Mouse (Mus musculus) heart, embryonic 16.5 days (tissue): Measurements from ENCODE around the gene Notch2. TPM values are rescaled to one million over a fixed set of nuclear protein-coding genes. Genes with fewer than 3 reads are reported as not detected.

Experiments used
- ATAC-seq: fragments of 200-750 bp; cut with Nextera tagmentation; replicated peaks from 2 replicates; pipeline ENCODE4 v1.8.0; 2017; ENCODE audit warnings: moderate number of reproducible peaks; ENCODE audit not compliant: insufficient read depth, low FRiP score; ENCODE audit errors: extremely low read depth
- H3K27ac ChIP-seq: fragments of 300-500 bp; sonication (generic); 2 replicates; pipeline ENCODE4 v1.5.1; 2014; ENCODE audit warnings: mild to moderate bottlenecking, low read length, control low read depth, moderate library complexity
- H3K27me3 ChIP-seq: fragments of 300-500 bp; sonication (generic); 2 replicates; pipeline ENCODE4 v1.6.1; 2014; ENCODE audit warnings: low read length, mixed read lengths; ENCODE audit not compliant: control insufficient read depth, insufficient read depth
- H3K36me3 ChIP-seq: fragments of 300-500 bp; sonication (generic); 2 replicates; pipeline ENCODE4 v1.6.1; 2014; ENCODE audit not compliant: control insufficient read depth, insufficient read depth
- H3K4me1 ChIP-seq: fragments of 300-500 bp; sonication (generic); 2 replicates; pipeline ENCODE4 v1.6.1; 2014; ENCODE audit warnings: low read length, mixed read lengths; ENCODE audit not compliant: control insufficient read depth, insufficient read depth
- H3K4me2 ChIP-seq: fragments of 300-500 bp; sonication (generic); 2 replicates; pipeline ENCODE4 v1.6.1; 2014; ENCODE audit warnings: low read depth, mild to moderate bottlenecking, control low read depth, low read length
- H3K4me3 ChIP-seq: fragments of 300-500 bp; sonication (generic); 2 replicates; pipeline ENCODE4 v1.5.1; 2014; ENCODE audit warnings: mild to moderate bottlenecking, control low read depth, low read length
- H3K9ac ChIP-seq: fragments of 300-500 bp; sonication (generic); 2 replicates; pipeline ENCODE4 v1.6.1; 2014; ENCODE audit warnings: low read length, control low read depth
- H3K9me3 ChIP-seq: fragments of 300-500 bp; sonication (generic); replicated peaks from 2 replicates; pipeline ENCODE4 v1.6.1; 2016; ENCODE audit warnings: low read length; ENCODE audit not compliant: control insufficient read depth
- WGBS: fragments of 180-500 bp; shearing (Covaris S2); extraction: QIAGEN DNeasy Blood & Tissue Kit; methylation state at CpG from one replicate; pipeline ENCODE4 v1.1.7; 2014; 5-methylcytosine and 5-hydroxymethylcytosine counted together
- polyA plus RNA-seq: library from polyadenylated mRNA; unstranded; fragments of >200 nt; fragmentation: Nextera tagmentation; extraction: Ambion mirVana; gene quantifications from 2 replicates; pipeline ENCODE4 v1.2.1, GENCODE M21; 2015

The Notch2 gene
- polyA plus RNA-seq, 1 experiment from 2014 or later: 10.5 TPM

DNA sequence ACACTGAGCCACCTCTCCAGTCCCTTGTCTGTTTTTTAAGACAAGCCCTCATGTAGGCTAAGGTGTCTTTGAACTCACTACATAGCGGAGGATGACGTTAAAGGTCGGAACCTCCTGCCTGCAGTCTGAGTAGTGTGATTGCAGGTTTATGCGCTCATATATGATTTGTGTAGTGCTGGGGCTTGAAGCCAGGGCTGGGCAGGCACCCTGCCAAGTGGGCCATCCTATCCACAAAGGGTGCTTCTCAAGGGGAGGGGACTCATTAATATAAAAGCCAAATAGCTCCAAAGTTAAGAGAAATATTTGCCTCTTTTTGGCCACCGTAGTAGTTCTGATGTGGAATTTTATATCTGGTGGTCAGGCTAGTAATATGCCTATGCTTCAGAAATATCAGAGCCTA lies 22.8 kb upstream of the Notch2 start:
- Histone ChIP-seq H3K4me1 (no peaks in the 10 kb centered on the region), H3K27ac (no peak overlapping the region), H3K4me3 (no peak overlapping the region), H3K9me3 (no peaks in the 10 kb centered on the region), H3K27me3 (no peaks in the 10 kb centered on the region), H3K4me2 (no peak overlapping the region), H3K9ac (no peak overlapping the region), H3K36me3 (no peaks in the 10 kb centered on the region)
- 84% methylated on average over 5 of the region's 5 CpGs for WGBS
- no peak for ATAC-seq

DNA sequence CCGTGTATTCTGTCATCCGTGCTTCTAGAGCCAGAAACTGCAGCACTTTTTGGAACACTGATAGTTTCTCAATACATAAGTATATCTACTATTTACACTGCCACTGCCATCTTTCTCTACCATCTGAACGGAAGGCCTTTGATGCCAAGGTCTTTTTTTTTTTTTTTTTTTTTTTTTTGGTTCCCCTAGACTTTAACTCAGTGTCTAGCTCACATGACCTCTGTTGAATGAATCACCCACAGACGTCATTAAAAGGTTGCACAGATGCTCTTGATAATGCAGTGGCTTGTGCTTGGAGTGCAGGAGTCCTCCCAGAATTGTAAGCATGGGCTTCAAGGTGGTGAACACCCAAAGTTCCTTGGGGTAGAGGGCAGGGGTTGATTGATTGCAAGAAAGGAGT lies 21.0 kb upstream of the Notch2 start:
- Histone ChIP-seq H3K4me2 (no peak overlapping the region), H3K9ac (no peak overlapping the region), H3K36me3 (no peaks in the 10 kb centered on the region), H3K27me3 (no peaks in the 10 kb centered on the region), H3K9me3 (no peaks in the 10 kb centered on the region), H3K4me3 (no peak overlapping the region), H3K27ac (no peak overlapping the region), H3K4me1 (no peaks in the 10 kb centered on the region)
- 75% methylated on average over 4 of the region's 4 CpGs for WGBS
- no peak for ATAC-seq

DNA sequence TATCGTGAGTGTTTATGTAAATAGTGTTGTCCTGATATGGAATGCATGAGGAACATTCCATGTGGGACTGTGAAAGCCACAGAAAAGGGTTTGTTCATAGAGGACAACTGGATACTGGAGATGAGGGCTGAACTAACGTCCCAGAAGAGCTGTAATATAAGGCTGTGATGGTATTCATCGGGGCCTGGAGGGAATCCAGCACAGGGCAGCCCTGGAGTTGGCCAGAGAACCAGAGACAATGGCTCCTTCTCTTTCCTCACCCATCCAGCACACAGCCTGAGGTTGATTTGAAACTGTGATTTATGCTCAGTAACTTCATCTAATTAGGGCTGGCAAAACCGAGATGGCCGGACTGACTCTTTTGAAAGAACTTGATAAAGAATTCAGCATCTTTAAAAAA lies 20.1 kb upstream of the Notch2 start:
- Histone ChIP-seq H3K27ac (no peak overlapping the region), H3K4me1 (no peaks in the 10 kb centered on the region), H3K9ac (no peak overlapping the region), H3K36me3 (no peaks in the 10 kb centered on the region), H3K27me3 (no peaks in the 10 kb centered on the region), H3K9me3 (no peaks in the 10 kb centered on the region), H3K4me2 (no peak overlapping the region), H3K4me3 (no peak overlapping the region)
- WGBS: 52% methylated on average over 5 of the region's 5 CpGs
- ATAC-seq: no peak

DNA sequence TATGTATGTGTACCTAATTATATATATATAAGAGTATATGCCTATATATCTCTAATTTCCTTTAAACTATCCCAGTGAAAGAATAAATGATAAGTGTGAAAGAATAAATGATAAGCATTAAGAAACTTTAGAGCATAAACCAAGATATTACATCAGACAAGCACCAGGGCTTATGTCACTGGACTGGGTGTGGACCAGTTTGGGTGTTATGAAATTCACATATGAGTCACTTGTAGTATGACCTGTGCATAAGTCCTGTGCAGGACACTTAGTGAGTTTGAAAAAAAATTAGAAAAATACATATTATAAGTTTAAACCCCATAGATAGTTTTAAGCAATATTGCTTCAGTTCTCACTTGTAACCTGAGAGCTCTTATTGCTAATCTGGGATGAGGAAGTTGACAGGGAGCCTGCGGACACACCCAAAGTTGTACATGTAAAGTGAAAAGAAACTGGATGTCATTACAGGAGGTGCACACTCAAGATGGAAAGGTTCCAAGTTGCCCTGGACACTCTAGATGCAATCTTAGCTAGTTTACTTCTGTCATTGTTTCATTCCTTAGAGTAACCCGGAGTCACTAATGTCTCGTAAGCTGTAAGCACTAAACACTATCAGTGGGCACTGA lies 19.3 kb upstream of the Notch2 start:
- no peak overlapping the region for H3K4me2 ChIP-seq
- H3K27ac ChIP-seq: no peak overlapping the region
- H3K36me3 ChIP-seq: no peaks in the 10 kb centered on the region
- no peaks in the 10 kb centered on the region for H3K9me3 ChIP-seq
- no peak overlapping the region for H3K4me3 ChIP-seq
- no peaks in the 10 kb centered on the region for H3K27me3 ChIP-seq
- H3K9ac ChIP-seq: no peak overlapping the region
- no peaks in the 10 kb centered on the region for H3K4me1 ChIP-seq
- 81% methylated on average over 3 of the region's 3 CpGs for WGBS
- no peak for ATAC-seq

DNA sequence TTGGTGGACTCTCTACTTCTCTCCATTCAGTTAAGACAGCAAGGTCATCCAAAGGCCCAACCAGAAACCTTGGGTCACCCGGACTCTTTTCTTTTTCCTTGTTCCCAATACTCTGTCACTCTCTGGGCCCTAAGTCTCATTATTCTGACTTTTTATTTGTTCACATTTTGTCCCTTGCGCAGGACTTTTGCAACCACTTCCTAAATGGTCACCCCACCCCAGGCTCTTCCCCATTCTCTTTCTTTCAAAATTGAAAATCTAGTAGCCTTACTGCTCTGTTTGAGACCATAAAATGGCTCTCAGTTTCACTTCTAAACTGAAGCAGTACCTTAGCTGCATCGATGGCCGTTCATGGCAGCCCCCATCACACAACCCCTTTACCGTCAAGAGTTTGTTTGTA lies 18.5 kb upstream of the Notch2 start:
- Histone ChIP-seq H3K4me1 (no peaks in the 10 kb centered on the region), H3K4me2 (no peak overlapping the region), H3K27me3 (no peaks in the 10 kb centered on the region), H3K27ac (no peak overlapping the region), H3K9me3 (no peaks in the 10 kb centered on the region), H3K4me3 (no peak overlapping the region), H3K36me3 (no peaks in the 10 kb centered on the region), H3K9ac (no peak overlapping the region)
- WGBS: 86% methylated on average over 5 of the region's 5 CpGs
- no peak for ATAC-seq

DNA sequence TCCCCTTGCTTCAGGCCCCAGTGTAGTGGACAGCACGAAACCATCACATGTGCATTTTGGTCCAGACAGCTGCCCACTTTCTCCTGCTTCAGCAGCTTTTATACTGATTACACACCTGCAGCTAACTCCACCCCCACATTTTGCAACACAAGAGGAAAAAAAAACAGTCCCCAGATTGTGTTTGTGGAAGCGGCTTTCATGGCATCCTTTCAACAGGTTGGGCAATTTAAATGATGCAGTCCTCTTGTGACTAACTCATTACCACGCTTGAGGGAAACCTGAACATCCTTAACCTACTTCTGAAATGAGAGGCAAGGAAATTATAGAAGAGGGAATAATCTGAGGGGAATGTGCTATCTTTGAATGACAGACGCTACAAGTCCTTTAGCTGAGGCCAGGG lies 15.0 kb upstream of the Notch2 start:
- Histone ChIP-seq H3K4me2 (no peak overlapping the region), H3K27ac (no peak overlapping the region), H3K4me3 (no peak overlapping the region), H3K9me3 (0 out of 2 replicates have a peak, but pooled peaks cover 2% of the 10 kb centered on the region), H3K36me3 (no peaks in the 10 kb centered on the region), H3K4me1 (no peaks in the 10 kb centered on the region), H3K9ac (no peak overlapping the region), H3K27me3 (no peaks in the 10 kb centered on the region)
- ATAC-seq: no peak
- WGBS: 73% methylated on average over 4 of the region's 4 CpGs

DNA sequence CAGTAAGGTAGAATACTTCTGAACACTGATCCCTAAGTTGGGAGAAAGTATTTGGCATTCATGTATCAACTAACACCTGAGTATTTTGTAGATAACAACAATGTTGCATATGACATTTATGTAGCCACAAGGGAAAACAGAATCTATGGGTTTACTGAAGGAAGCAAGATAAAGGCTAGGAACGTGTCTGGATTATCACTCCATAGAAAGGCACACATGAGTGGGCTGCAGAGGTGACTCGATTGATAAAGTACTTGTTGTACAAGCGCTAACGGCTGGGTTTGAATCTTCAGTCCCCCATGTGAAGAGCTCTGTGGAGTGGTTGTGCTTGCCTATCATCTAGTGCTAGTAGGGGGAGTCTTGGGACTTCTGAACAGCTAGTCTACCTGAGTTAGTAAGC lies 9.8 kb upstream of the Notch2 start:
- ATAC-seq: no peak
- no peaks in the 10 kb centered on the region for H3K4me1 ChIP-seq
- H3K36me3 ChIP-seq: no peaks in the 10 kb centered on the region
- 32% methylated on average over 4 of the region's 4 CpGs for WGBS
- no peak overlapping the region for H3K9ac ChIP-seq
- H3K9me3 ChIP-seq: 0 out of 2 replicates have a peak, but pooled peaks cover 2% of the 10 kb centered on the region
- no peak overlapping the region for H3K4me3 ChIP-seq
- H3K4me2 ChIP-seq: no peak overlapping the region
- no peak overlapping the region for H3K27ac ChIP-seq
- no peaks in the 10 kb centered on the region for H3K27me3 ChIP-seq

DNA sequence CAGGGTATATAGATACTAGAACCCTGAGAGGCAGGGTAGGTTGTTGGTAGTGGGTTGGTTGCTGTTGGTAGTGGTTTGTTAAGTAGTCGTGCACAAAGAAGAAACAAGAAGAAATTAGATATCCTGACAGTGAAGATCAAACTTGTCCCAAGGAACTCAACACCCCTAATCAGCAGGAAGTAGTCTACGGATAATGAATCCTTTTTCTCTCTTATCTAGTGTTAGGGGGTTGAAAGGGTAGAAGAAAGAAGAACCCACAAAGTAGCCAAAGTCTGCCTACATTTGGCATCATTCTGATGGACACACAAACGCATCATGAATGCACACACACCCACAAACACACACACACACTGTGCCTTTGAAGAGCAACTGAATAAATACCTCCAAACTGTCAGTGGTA lies 9.1 kb upstream of the Notch2 start:
- no peak for ATAC-seq
- Histone ChIP-seq H3K27ac (no peak overlapping the region), H3K27me3 (no peaks in the 10 kb centered on the region), H3K9ac (no peak overlapping the region), H3K4me3 (no peak overlapping the region), H3K4me2 (no peak overlapping the region), H3K36me3 (no peaks in the 10 kb centered on the region), H3K4me1 (no peaks in the 10 kb centered on the region), H3K9me3 (0 out of 2 replicates have a peak, but pooled peaks cover 2% of the 10 kb centered on the region)
- 54% methylated on average over 3 of the region's 3 CpGs for WGBS

DNA sequence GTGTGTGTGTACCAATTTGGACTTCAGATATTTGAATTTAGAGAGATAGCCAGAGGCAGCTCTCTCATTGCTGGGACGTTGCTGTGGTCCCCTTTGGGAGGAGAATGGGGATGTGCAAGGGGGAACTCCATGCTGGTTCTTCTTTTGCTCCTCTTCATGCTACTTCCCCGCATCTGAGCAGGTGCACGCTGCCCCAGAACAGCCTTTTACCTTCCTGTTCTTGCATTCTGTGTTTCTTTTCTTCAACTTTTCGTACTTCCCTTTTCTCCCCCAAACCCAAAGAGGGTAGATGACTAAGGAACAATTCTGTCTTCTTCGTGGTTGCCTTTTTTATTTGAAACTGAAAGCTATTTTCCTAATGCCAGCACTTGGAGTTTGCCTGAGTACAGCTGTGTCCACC lies 8.0 kb upstream of the Notch2 start:
- ATAC-seq: no peak
- H3K36me3 ChIP-seq: no peaks in the 10 kb centered on the region
- H3K4me2 ChIP-seq: no peak overlapping the region
- H3K27me3 ChIP-seq: no peaks in the 10 kb centered on the region
- no peak overlapping the region for H3K4me3 ChIP-seq
- H3K27ac ChIP-seq: no peak overlapping the region
- no peak overlapping the region for H3K9ac ChIP-seq
- 0 out of 2 replicates have a peak, but pooled peaks cover 2% of the 10 kb centered on the region for H3K9me3 ChIP-seq
- no peaks in the 10 kb centered on the region for H3K4me1 ChIP-seq
- 73% methylated on average over 5 of the region's 5 CpGs for WGBS
